Mouse (Mus musculus) kidney, adult 18-20 months (tissue): ENCODE measurements around the gene Mia.
A peak's percentile ranks its signal among the peaks of the same experiment; 100 is the strongest.

Experiments used
- DNase-seq: peaks from one replicate; pipeline ENCODE4 v3.0.0; 2021

Gene Mia

GRCm38 (mm10) chr7:27184964-27185363, 4.0 kb upstream of the Mia start:
- no peak for DNase-seq

- no peak for DNase-seq
Observed at GRCm38 (mm10) chr7:27182498-27182897, 1.5 kb upstream of the Mia start.

- DNase-seq: peak; percentile 88
Observed at GRCm38 (mm10) chr7:27180036-27180435, 921 bp downstream of the Mia start.

GRCm38 (mm10) chr7:27179217-27179918, 1.6 kb downstream of the Mia start:
- no peak for DNase-seq

GRCm38 (mm10) chr7:27178324-27179216, 2.4 kb downstream of the Mia start, which contains the start of gene Rab4b:
Gene Rab4b, minus strand, starts transcription at chr7:27178896.
- peak; percentile 99 for DNase-seq

- DNase-seq: no peak
Observed at GRCm38 (mm10) chr7:27177942-27178323, 3.0 kb downstream of the Mia start.

GRCm38 (mm10) chr7:27174896-27175295, 6.1 kb downstream of the Mia start:
- DNase-seq: no peak

GRCm38 (mm10) chr7:27174496-27174895, 6.5 kb downstream of the Mia start:
- no peak for DNase-seq

- no peak for DNase-seq
Observed at GRCm38 (mm10) chr7:27170981-27171380, 10.0 kb downstream of the Mia start.

- DNase-seq: peak; percentile 35
Observed at GRCm38 (mm10) chr7:27168371-27168770, 12.6 kb downstream of the Mia start.

- DNase-seq: no peak
Observed at GRCm38 (mm10) chr7:27167475-27168094, 13.4 kb downstream of the Mia start.

- DNase-seq: peak; percentile 96
Observed at GRCm38 (mm10) chr7:27166614-27167474, 14.1 kb downstream of the Mia start, which contains the start of gene Egln2. Gene Egln2, minus strand, starts transcription at chr7:27166802.

GRCm38 (mm10) chr7:27166229-27166613, 14.7 kb downstream of the Mia start:
- peak; percentile 91 for DNase-seq

- DNase-seq: no peak
Observed at GRCm38 (mm10) chr7:27165696-27166095, 15.3 kb downstream of the Mia start.

- DNase-seq: peak; percentile 63
Observed at GRCm38 (mm10) chr7:27165007-27165655, 15.8 kb downstream of the Mia start.

GRCm38 (mm10) chr7:27164112-27164947, 16.6 kb downstream of the Mia start:
- DNase-seq: peak; percentile 40

- DNase-seq: no peak
Observed at GRCm38 (mm10) chr7:27163450-27163805, 17.5 kb downstream of the Mia start.

- no peak for DNase-seq
Observed at GRCm38 (mm10) chr7:27162780-27163449, 18.0 kb downstream of the Mia start.

- no peak for DNase-seq
Observed at GRCm38 (mm10) chr7:27161744-27162143, 19.2 kb downstream of the Mia start.

GRCm38 (mm10) chr7:27160921-27161320, 20.0 kb downstream of the Mia start:
- no peak for DNase-seq
